Mouse (Mus musculus) liver (tissue): Measurements from ENCODE around the gene Ccr9.
"Not testable (repeated sequence)": the region's sequence is repeated elsewhere in the genome, so short reads cannot be mapped to it uniquely, and the experiment has no call there.

Experiments used
- DNase-seq: peaks from one replicate; pipeline ENCODE4 v3.0.0-alpha.2; 2020; ENCODE audit warnings: mixed read lengths

The Ccr9 gene

GRCm38 (mm10) chr9:123678327-123679105 lies at the start of gene Ccr9, which contains the start of gene Slc6a20a:
Gene Ccr9 (plus strand): TSS chr9:123678439.
Gene Slc6a20a (minus strand): TSS chr9:123678885.
- DNase-seq, result peak; percentile 84

- DNase-seq, result no peak
Measured at GRCm38 (mm10) chr9:123631666-123632065, 46.6 kb upstream of the Ccr9 start.

- DNase-seq, result no peak
Measured at GRCm38 (mm10) chr9:123632281-123632680, 46.0 kb upstream of the Ccr9 start, which contains the start of gene Slc6a20b. Gene Slc6a20b (minus strand): TSS chr9:123632565.

- no peak for DNase-seq
Measured at GRCm38 (mm10) chr9:123632993-123633392, 45.2 kb upstream of the Ccr9 start.

- DNase-seq, result no peak
Measured at GRCm38 (mm10) chr9:123636771-123637170, 41.5 kb upstream of the Ccr9 start.

GRCm38 (mm10) chr9:123638231-123638630 lies 40.0 kb upstream of the Ccr9 start:
- no peak for DNase-seq

GRCm38 (mm10) chr9:123638668-123639089 lies 39.6 kb upstream of the Ccr9 start:
- no peak for DNase-seq

GRCm38 (mm10) chr9:123640106-123640505 lies 38.1 kb upstream of the Ccr9 start:
- no peak for DNase-seq

- DNase-seq, result no peak
Measured at GRCm38 (mm10) chr9:123649785-123650511, 28.3 kb upstream of the Ccr9 start.

- DNase-seq, result no peak
Measured at GRCm38 (mm10) chr9:123651369-123651768, 26.9 kb upstream of the Ccr9 start.

GRCm38 (mm10) chr9:123657457-123657856 lies 20.8 kb upstream of the Ccr9 start:
- DNase-seq, result no peak

- no peak for DNase-seq
Measured at GRCm38 (mm10) chr9:123658981-123659380, 19.3 kb upstream of the Ccr9 start.

- DNase-seq, result not testable (repeated sequence)
Measured at GRCm38 (mm10) chr9:123659986-123660676, 18.1 kb upstream of the Ccr9 start.

- peak; percentile 65 for DNase-seq
Measured at GRCm38 (mm10) chr9:123665645-123666044, 12.6 kb upstream of the Ccr9 start.

GRCm38 (mm10) chr9:123679198-123679597 lies 959 bp downstream of the Ccr9 start:
- DNase-seq, result no peak

- DNase-seq, result no peak
Measured at GRCm38 (mm10) chr9:123683704-123684103, 5.5 kb downstream of the Ccr9 start.

- DNase-seq, result no peak
Measured at GRCm38 (mm10) chr9:123686206-123686605, 8.0 kb downstream of the Ccr9 start.

GRCm38 (mm10) chr9:123688227-123688626 lies 10.0 kb downstream of the Ccr9 start:
- no peak for DNase-seq

- no peak for DNase-seq
Measured at GRCm38 (mm10) chr9:123695634-123696302, 17.5 kb downstream of the Ccr9 start.

- DNase-seq, result peak; percentile 67
Measured at GRCm38 (mm10) chr9:123701822-123702221, 23.6 kb downstream of the Ccr9 start.

GRCm38 (mm10) chr9:123709226-123709625 lies 31.0 kb downstream of the Ccr9 start:
- DNase-seq, result no peak

- DNase-seq, result no peak
Measured at GRCm38 (mm10) chr9:123713111-123713510, 34.9 kb downstream of the Ccr9 start.

GRCm38 (mm10) chr9:123716301-123716700 lies 38.1 kb downstream of the Ccr9 start:
- no peak for DNase-seq
